Mouse (Mus musculus): ENCODE measurements around the gene Ncoa7. TPM values are rescaled to one million over a fixed set of nuclear protein-coding genes. Genes with fewer than 3 reads are reported as not detected.
A peak's percentile ranks its signal among the peaks of the same experiment; 100 is the strongest.

The Ncoa7 gene
- polyA plus RNA-seq, 1 experiment from 2014 or later, result 19.1 TPM

GRCm38 (mm10) chr10:30838188-30838587 lies 35.1 kb upstream of the Ncoa7 start:
- Histone ChIP-seq H3K9me3 (ENCODE audit: control insufficient read depth, low read length) (no peaks in the 10 kb centered on the region), H3K27me3 (ENCODE audit: control insufficient read depth, insufficient read depth, low read length) (no peaks in the 10 kb centered on the region), H3K9ac (ENCODE audit: low read depth, low read length) (no peak overlapping the region), H3K4me2 (replicated peaks; ENCODE audit: low read depth, low read length) (no peak overlapping the region), H3K4me1 (ENCODE audit: control insufficient read depth, insufficient read depth, low read length) (no peaks in the 10 kb centered on the region), H3K4me3 (ENCODE audit: low read length) (no peak overlapping the region), H3K36me3 (ENCODE audit: control insufficient read depth, insufficient read depth, low read length) (peaks cover 4% of the 10 kb centered on the region; the same call in 1 of the 2 replicates), H3K27ac (ENCODE audit: low read depth, low read length) (no peak overlapping the region)
- no peak for ATAC-seq (ENCODE audit: low FRiP score, low TSS enrichment)
- 14% methylated on average over 1 of the region's 1 CpGs for WGBS

- H3K4me3 ChIP-seq (ENCODE audit: low read length), result no peak overlapping the region
- H3K9ac ChIP-seq (ENCODE audit: low read depth, low read length), result no peak overlapping the region
- no peaks in the 10 kb centered on the region for H3K4me1 ChIP-seq (ENCODE audit: control insufficient read depth, insufficient read depth, low read length)
- ATAC-seq (ENCODE audit: low FRiP score, low TSS enrichment), result no peak
- H3K36me3 ChIP-seq (ENCODE audit: control insufficient read depth, insufficient read depth, low read length), result no peaks in the 10 kb centered on the region
- H3K27me3 ChIP-seq (ENCODE audit: control insufficient read depth, insufficient read depth, low read length), result no peaks in the 10 kb centered on the region
- no peaks in the 10 kb centered on the region for H3K9me3 ChIP-seq (ENCODE audit: control insufficient read depth, low read length)
- H3K4me2 ChIP-seq (replicated peaks; ENCODE audit: low read depth, low read length), result no peak overlapping the region
- 13% methylated on average over 1 of the region's 1 CpGs for WGBS
- no peak overlapping the region for H3K27ac ChIP-seq (ENCODE audit: low read depth, low read length)
Measured at GRCm38 (mm10) chr10:30825049-30825448, 21.9 kb upstream of the Ncoa7 start.

GRCm38 (mm10) chr10:30810967-30811293 lies 7.8 kb upstream of the Ncoa7 start:
- peak overlapping the region; percentile 42; the same call in 1 of the 2 replicates for H3K9ac ChIP-seq (ENCODE audit: low read depth, low read length)

GRCm38 (mm10) chr10:30810247-30810966 lies 7.3 kb upstream of the Ncoa7 start:
- Histone ChIP-seq H3K4me3 (ENCODE audit: low read length) (peak overlapping the region; percentile 43), H3K36me3 (ENCODE audit: control insufficient read depth, insufficient read depth, low read length) (no peaks in the 10 kb centered on the region), H3K4me1 (ENCODE audit: control insufficient read depth, insufficient read depth, low read length) (no peaks in the 10 kb centered on the region; the same call in 1 of the 2 replicates), H3K4me2 (replicated peaks; ENCODE audit: low read depth, low read length) (peak overlapping the region; percentile 30), H3K27me3 (ENCODE audit: control insufficient read depth, insufficient read depth, low read length) (no peaks in the 10 kb centered on the region), H3K27ac (ENCODE audit: low read depth, low read length) (no peak overlapping the region), H3K9ac (ENCODE audit: low read depth, low read length) (peak overlapping the region; percentile 42; the same call in 1 of the 2 replicates), H3K9me3 (ENCODE audit: control insufficient read depth, low read length) (no peaks in the 10 kb centered on the region)
- ATAC-seq (ENCODE audit: low FRiP score, low TSS enrichment), result peak; percentile 61
- WGBS, result 40% methylated on average over 9 of the region's 9 CpGs

More at GRCm38 (mm10) chr10:30810967-30811293, 7.8 kb upstream of the Ncoa7 start:
- peak overlapping the region; percentile 43 for H3K4me3 ChIP-seq (ENCODE audit: low read length)
- H3K9me3 ChIP-seq (ENCODE audit: control insufficient read depth, low read length), result no peaks in the 10 kb centered on the region
- ATAC-seq (ENCODE audit: low FRiP score, low TSS enrichment), result peak; percentile 97
- H3K4me1 ChIP-seq (ENCODE audit: control insufficient read depth, insufficient read depth, low read length), result no peaks in the 10 kb centered on the region; the same call in 1 of the 2 replicates
- H3K4me2 ChIP-seq (replicated peaks; ENCODE audit: low read depth, low read length), result peak overlapping the region; percentile 30
- 4% methylated on average over 11 of the region's 11 CpGs for WGBS
- no peaks in the 10 kb centered on the region for H3K36me3 ChIP-seq (ENCODE audit: control insufficient read depth, insufficient read depth, low read length)
- no peak overlapping the region for H3K27ac ChIP-seq (ENCODE audit: low read depth, low read length)
- no peaks in the 10 kb centered on the region for H3K27me3 ChIP-seq (ENCODE audit: control insufficient read depth, insufficient read depth, low read length)

- Histone ChIP-seq H3K27me3 (ENCODE audit: control insufficient read depth, insufficient read depth, low read length) (no peaks in the 10 kb centered on the region), H3K4me2 (replicated peaks; ENCODE audit: low read depth, low read length) (peak overlapping the region; percentile 50), H3K4me1 (ENCODE audit: control insufficient read depth, insufficient read depth, low read length) (no peaks in the 10 kb centered on the region), H3K9me3 (ENCODE audit: control insufficient read depth, low read length) (no peaks in the 10 kb centered on the region), H3K27ac (ENCODE audit: low read depth, low read length) (peak overlapping the region; percentile 96; the same call in 1 of the 2 replicates), H3K9ac (ENCODE audit: low read depth, low read length) (peak overlapping the region; percentile 84), H3K4me3 (ENCODE audit: low read length) (peak overlapping the region; percentile 82), H3K36me3 (ENCODE audit: control insufficient read depth, insufficient read depth, low read length) (no peaks in the 10 kb centered on the region)
- whole genome bisulfite sequencing, result 33% methylated on average over 7 of the region's 7 CpGs
- no peak for ATAC-seq (ENCODE audit: low FRiP score, low TSS enrichment)
Measured at GRCm38 (mm10) chr10:30803587-30804253, 594 bp upstream of the Ncoa7 start.

- Histone ChIP-seq H3K9ac (ENCODE audit: low read depth, low read length) (peak overlapping the region; percentile 84), H3K4me2 (replicated peaks; ENCODE audit: low read depth, low read length) (peak overlapping the region; percentile 50), H3K4me1 (ENCODE audit: control insufficient read depth, insufficient read depth, low read length) (no peaks in the 10 kb centered on the region), H3K4me3 (ENCODE audit: low read length) (peak overlapping the region; percentile 82), H3K27me3 (ENCODE audit: control insufficient read depth, insufficient read depth, low read length) (no peaks in the 10 kb centered on the region), H3K27ac (ENCODE audit: low read depth, low read length) (peak overlapping the region; percentile 96; the same call in 1 of the 2 replicates), H3K36me3 (ENCODE audit: control insufficient read depth, insufficient read depth, low read length) (no peaks in the 10 kb centered on the region), H3K9me3 (ENCODE audit: control insufficient read depth, low read length) (no peaks in the 10 kb centered on the region)
- ATAC-seq (ENCODE audit: low FRiP score, low TSS enrichment), result no peak
- WGBS, result 6% methylated on average over 8 of the region's 8 CpGs
Measured at GRCm38 (mm10) chr10:30802033-30802432, 1.1 kb downstream of the Ncoa7 start.

GRCm38 (mm10) chr10:30799713-30800450 lies 3.2 kb downstream of the Ncoa7 start:
- 79% methylated on average over 2 of the region's 2 CpGs for WGBS
- Histone ChIP-seq H3K4me2 (replicated peaks; ENCODE audit: low read depth, low read length) (no peak overlapping the region), H3K4me3 (ENCODE audit: low read length) (no peak overlapping the region), H3K36me3 (ENCODE audit: control insufficient read depth, insufficient read depth, low read length) (no peaks in the 10 kb centered on the region), H3K4me1 (ENCODE audit: control insufficient read depth, insufficient read depth, low read length) (no peaks in the 10 kb centered on the region), H3K27ac (ENCODE audit: low read depth, low read length) (no peak overlapping the region), H3K9ac (ENCODE audit: low read depth, low read length) (no peak overlapping the region), H3K27me3 (ENCODE audit: control insufficient read depth, insufficient read depth, low read length) (no peaks in the 10 kb centered on the region), H3K9me3 (ENCODE audit: control insufficient read depth, low read length) (peaks cover 7% of the 10 kb centered on the region; the same call in 1 of the 2 replicates)
- no peak for ATAC-seq (ENCODE audit: low FRiP score, low TSS enrichment)

- 81% methylated on average over 5 of the region's 5 CpGs for WGBS
- H3K36me3 ChIP-seq (ENCODE audit: control insufficient read depth, insufficient read depth, low read length), result no peaks in the 10 kb centered on the region
- no peaks in the 10 kb centered on the region for H3K27me3 ChIP-seq (ENCODE audit: control insufficient read depth, insufficient read depth, low read length)
- no peak overlapping the region for H3K4me2 ChIP-seq (replicated peaks; ENCODE audit: low read depth, low read length)
- H3K27ac ChIP-seq (ENCODE audit: low read depth, low read length), result no peak overlapping the region
- H3K9ac ChIP-seq (ENCODE audit: low read depth, low read length), result no peak overlapping the region
- H3K9me3 ChIP-seq (ENCODE audit: control insufficient read depth, low read length), result peaks cover 10% of the 10 kb centered on the region
- ATAC-seq (ENCODE audit: low FRiP score, low TSS enrichment), result no peak
- no peak overlapping the region for H3K4me3 ChIP-seq (ENCODE audit: low read length)
- H3K4me1 ChIP-seq (ENCODE audit: control insufficient read depth, insufficient read depth, low read length), result no peaks in the 10 kb centered on the region
Measured at GRCm38 (mm10) chr10:30796469-30797261, 6.5 kb downstream of the Ncoa7 start.

Measured in kidney, embryonic 14.5 days (tissue).